Mouse (Mus musculus): Measurements from ENCODE around the gene Kif22.

The Kif22 gene

GRCm38 (mm10) chr7:127030172-127030571 lies 12.1 kb downstream of the Kif22 start:
- DNase-seq = no peak

GRCm38 (mm10) chr7:127027885-127028284 lies 14.4 kb downstream of the Kif22 start:
- DNase-seq = no peak

- DNase-seq = peak; percentile 100
These were observed 15.1 kb downstream of the Kif22 start, which contains the start of gene Maz for GRCm38 (mm10) chr7:127026984-127027726. TSS of gene Maz (minus strand) at chr7:127027037.

- DNase-seq = no peak
These were observed 15.7 kb downstream of the Kif22 start for GRCm38 (mm10) chr7:127026616-127026983.

- peak; percentile 87 for DNase-seq
These were observed 16.1 kb downstream of the Kif22 start for GRCm38 (mm10) chr7:127026161-127026600.

- DNase-seq = peak; percentile 67
These were observed 16.6 kb downstream of the Kif22 start for GRCm38 (mm10) chr7:127025556-127026160.

- peak; percentile 91 for DNase-seq
These were observed 17.3 kb downstream of the Kif22 start for GRCm38 (mm10) chr7:127024755-127025555.

GRCm38 (mm10) chr7:127023896-127024690 lies 18.2 kb downstream of the Kif22 start:
- DNase-seq = no peak

GRCm38 (mm10) chr7:127023272-127023691 lies 19.0 kb downstream of the Kif22 start:
- DNase-seq = no peak

- DNase-seq = no peak
These were observed 19.6 kb downstream of the Kif22 start for GRCm38 (mm10) chr7:127022528-127023271.

GRCm38 (mm10) chr7:127021563-127022527 lies 20.4 kb downstream of the Kif22 start:
- DNase-seq = no peak

- DNase-seq = peak; percentile 64
These were observed 21.2 kb downstream of the Kif22 start, which contains the start of the genes Gm42742 and Prrt2 for GRCm38 (mm10) chr7:127020901-127021562. TSS of gene Gm42742 (minus strand) at chr7:127021097. TSS of gene Prrt2 (minus strand) at chr7:127021211.

GRCm38 (mm10) chr7:127020491-127020890 lies 21.8 kb downstream of the Kif22 start:
- DNase-seq = no peak

- DNase-seq = no peak
These were observed 22.2 kb downstream of the Kif22 start for GRCm38 (mm10) chr7:127020031-127020430.

- DNase-seq = no peak
These were observed 22.8 kb downstream of the Kif22 start for GRCm38 (mm10) chr7:127019306-127019960.

- DNase-seq = no peak
These were observed 23.6 kb downstream of the Kif22 start for GRCm38 (mm10) chr7:127018416-127019305.

GRCm38 (mm10) chr7:127017950-127018345 lies 24.3 kb downstream of the Kif22 start:
- DNase-seq = no peak

Data from kidney, postnatal 14 days (tissue).